Mouse (Mus musculus) embryonic facial prominence, embryonic 11.5 days (tissue): ENCODE data around the gene Socs2. TPM values are rescaled to one million over a fixed set of nuclear protein-coding genes. Genes with fewer than 3 reads are reported as not detected.
A peak's percentile ranks its signal among the peaks of the same experiment; 100 is the strongest.

Source experiments
- ATAC-seq: fragments of 200-750 bp; cut with Nextera tagmentation; replicated peaks from 2 replicates; pipeline ENCODE4 v1.8.0; 2017; ENCODE audit warnings: low read depth; ENCODE audit not compliant: insufficient number of reproducible peaks, low FRiP score, low TSS enrichment
- DNase-seq: peaks from one replicate; pipeline ENCODE4 v3.0.0-alpha.2; 2015; ENCODE audit warnings: low spot score
- H3K27ac ChIP-seq: fragments of 300-500 bp; sonication (generic); replicated peaks from 2 replicates; pipeline ENCODE4 v1.5.1; 2014; ENCODE audit warnings: mild to moderate bottlenecking, low read depth, low read length, control low read depth
- H3K27me3 ChIP-seq: fragments of 300-500 bp; sonication (generic); 2 replicates; pipeline ENCODE4 v1.6.1; 2014; ENCODE audit warnings: mild to moderate bottlenecking, low read length, moderate library complexity, mixed read lengths; ENCODE audit not compliant: control insufficient read depth, insufficient read depth
- H3K36me3 ChIP-seq: fragments of 300-500 bp; sonication (generic); replicated peaks from 2 replicates; pipeline ENCODE4 v1.6.1; 2014; ENCODE audit warnings: low read depth, mild to moderate bottlenecking, low read length, moderate library complexity, mixed read lengths; ENCODE audit not compliant: control insufficient read depth, insufficient read depth
- H3K4me1 ChIP-seq: fragments of 300-500 bp; sonication (generic); 2 replicates; pipeline ENCODE4 v1.6.1; 2014; ENCODE audit warnings: low read length, mixed read lengths; ENCODE audit not compliant: control insufficient read depth, insufficient read depth
- H3K4me2 ChIP-seq: fragments of 300-500 bp; sonication (generic); 2 replicates; pipeline ENCODE4 v1.6.1; 2014; ENCODE audit warnings: low read depth, mild to moderate bottlenecking, control low read depth, low read length, moderate library complexity
- H3K4me3 ChIP-seq: fragments of 300-500 bp; sonication (generic); 2 replicates; pipeline ENCODE4 v1.5.1; 2014; ENCODE audit warnings: low read depth, low read length, control low read depth
- H3K9ac ChIP-seq: fragments of 300-500 bp; sonication (generic); replicated peaks from 2 replicates; pipeline ENCODE4 v1.6.1; 2014; ENCODE audit warnings: mild to moderate bottlenecking, control low read depth, low read length
- H3K9me3 ChIP-seq: fragments of 300-500 bp; sonication (generic); replicated peaks from 2 replicates; pipeline ENCODE4 v1.6.1; 2016; ENCODE audit warnings: mild to moderate bottlenecking, low read length, inconsistent platforms, mixed read lengths; ENCODE audit not compliant: control insufficient read depth
- WGBS: fragments of 180-500 bp; shearing (Covaris S2); extraction: QIAGEN DNeasy Blood & Tissue Kit; methylation state at CpG from one replicate; pipeline ENCODE4 v1.1.7; 2014; 5-methylcytosine and 5-hydroxymethylcytosine counted together
- polyA plus RNA-seq: library from polyadenylated mRNA; unstranded; fragments of >200 nt; fragmentation: Nextera tagmentation; extraction: Ambion mirVana; gene quantifications from 2 replicates; pipeline ENCODE4 v1.2.1, GENCODE M21; 2014

Gene Socs2
- 50.5 and 56.3 TPM in 2 replicates for polyA plus RNA-seq

GRCm38 (mm10) chr10:95416685-95417495 is at the start of gene Socs2:
Socs2 (minus strand) TSS chr10:95417180.
- Histone ChIP-seq H3K27ac (peak within 1 kb of the TSS; percentile 63), H3K9me3 (no peaks in the 10 kb centered on the region), H3K4me1 (no peaks in the 10 kb centered on the region), H3K4me3 (peak within 1 kb of the TSS; percentile 62), H3K36me3 (no peaks in the 10 kb centered on the region), H3K27me3 (no peaks in the 10 kb centered on the region), H3K4me2 (peak within 1 kb of the TSS; percentile 92), H3K9ac (peak within 1 kb of the TSS; percentile 68)
- ATAC-seq (peak; percentile 78), DNase-seq (peak; percentile 94)
- WGBS, result under 1% methylated on average over 50 of the region's 66 CpGs

GRCm38 (mm10) chr10:95465485-95465896 is 48.5 kb upstream of the Socs2 start:
- Histone ChIP-seq H3K4me3 (no peak overlapping the region), H3K27me3 (no peaks in the 10 kb centered on the region), H3K9me3 (no peaks in the 10 kb centered on the region), H3K4me2 (no peak overlapping the region), H3K27ac (no peak overlapping the region), H3K36me3 (no peaks in the 10 kb centered on the region), H3K9ac (no peak overlapping the region), H3K4me1 (no peaks in the 10 kb centered on the region)
- ATAC-seq (no peak), DNase-seq (no peak)
- 55% methylated on average over 4 of the region's 4 CpGs for WGBS

- Histone ChIP-seq H3K27ac (no peak overlapping the region), H3K4me3 (no peak overlapping the region), H3K9ac (no peak overlapping the region), H3K27me3 (no peaks in the 10 kb centered on the region), H3K9me3 (no peaks in the 10 kb centered on the region), H3K4me1 (no peaks in the 10 kb centered on the region), H3K36me3 (no peaks in the 10 kb centered on the region), H3K4me2 (no peak overlapping the region)
- no peak for ATAC-seq
- WGBS, result 78% methylated on average over 6 of the region's 6 CpGs
- DNase-seq, result no peak
Measured at GRCm38 (mm10) chr10:95464527-95464926, 47.5 kb upstream of the Socs2 start.

GRCm38 (mm10) chr10:95462231-95462630 is 45.3 kb upstream of the Socs2 start:
- Histone ChIP-seq H3K27ac (no peak overlapping the region), H3K9me3 (no peaks in the 10 kb centered on the region), H3K4me1 (no peaks in the 10 kb centered on the region), H3K4me3 (no peak overlapping the region), H3K4me2 (no peak overlapping the region), H3K9ac (no peak overlapping the region), H3K27me3 (no peaks in the 10 kb centered on the region), H3K36me3 (no peaks in the 10 kb centered on the region)
- DNase-seq, result no peak
- 94% methylated on average over 1 of the region's 1 CpGs for WGBS
- no peak for ATAC-seq

- no peak overlapping the region for H3K27ac ChIP-seq
- H3K4me1 ChIP-seq, result no peaks in the 10 kb centered on the region
- ATAC-seq (no peak), DNase-seq (no peak)
- H3K4me2 ChIP-seq, result no peak overlapping the region
- no peak overlapping the region for H3K9ac ChIP-seq
- no peaks in the 10 kb centered on the region for H3K9me3 ChIP-seq
- no peaks in the 10 kb centered on the region for H3K27me3 ChIP-seq
- H3K4me3 ChIP-seq, result no peak overlapping the region
- WGBS, result 71% methylated on average over 4 of the region's 4 CpGs
- no peaks in the 10 kb centered on the region for H3K36me3 ChIP-seq
Measured at GRCm38 (mm10) chr10:95461053-95461553, 44.1 kb upstream of the Socs2 start.

GRCm38 (mm10) chr10:95458050-95458806 is 41.2 kb upstream of the Socs2 start:
- DNase-seq (no peak), ATAC-seq (no peak)
- Histone ChIP-seq H3K27ac (no peak overlapping the region), H3K4me1 (no peaks in the 10 kb centered on the region), H3K9me3 (no peaks in the 10 kb centered on the region), H3K4me3 (no peak overlapping the region), H3K9ac (no peak overlapping the region), H3K36me3 (no peaks in the 10 kb centered on the region), H3K4me2 (no peak overlapping the region), H3K27me3 (no peaks in the 10 kb centered on the region)
- 73% methylated on average over 9 of the region's 9 CpGs for WGBS

- H3K4me1 ChIP-seq, result no peaks in the 10 kb centered on the region
- WGBS, result 85% methylated on average over 8 of the region's 8 CpGs
Measured at GRCm38 (mm10) chr10:95457367-95458049, 40.5 kb upstream of the Socs2 start.

More at GRCm38 (mm10) chr10:95457367-95458049, 40.5 kb upstream of the Socs2 start:
- Histone ChIP-seq H3K4me2 (no peak overlapping the region), H3K4me3 (no peak overlapping the region), H3K9ac (no peak overlapping the region), H3K36me3 (no peaks in the 10 kb centered on the region), H3K27me3 (no peaks in the 10 kb centered on the region), H3K9me3 (no peaks in the 10 kb centered on the region), H3K27ac (no peak overlapping the region)
- ATAC-seq (no peak), DNase-seq (no peak)
